Mouse (Mus musculus) MEL (cell line): ENCODE results near the gene 4933407L21Rik.

ENCODE experiments used
- CTCF ChIP-seq, 3 experiments: IDR thresholded peaks in 2 of 3; conservative IDR thresholded peaks in 1 of 3; 2 replicates each; pipeline ENCODE4 v1.5.1; 2011 to 2012; ENCODE audit warnings: low read length in 3 of 3, low read depth in 2 of 3, mild to moderate bottlenecking in 2 of 3, improper control_type of control experiment in 1 of 3, inconsistent platforms in 1 of 3, mixed read lengths in 1 of 3, moderate library complexity in 1 of 3; ENCODE audit not compliant: control insufficient read depth in 1 of 3, insufficient read depth in 1 of 3, poor library complexity in 1 of 3, severe bottlenecking in 1 of 3
- E2F4 ChIP-seq: IDR thresholded peaks from 2 replicates; pipeline ENCODE4 v1.6.1; 2011; ENCODE audit warnings: low read depth, low read length, improper control_type of control experiment, borderline replicate concordance
- EP300 ChIP-seq, 2 experiments: IDR thresholded peaks; 2 replicates each; pipeline ENCODE4 v1.6.1; 2011; ENCODE audit warnings: improper control_type of control experiment in 2 of 2, low read length in 2 of 2, low read depth in 1 of 2, mild to moderate bottlenecking in 1 of 2
- GATA1 ChIP-seq: IDR thresholded peaks from 2 replicates; pipeline ENCODE4 v1.6.1; 2011; ENCODE audit warnings: low read depth, low read length, improper control_type of control experiment
- HCFC1 ChIP-seq: IDR thresholded peaks from 2 replicates; pipeline ENCODE4 v1.6.1; 2012; ENCODE audit warnings: low read depth, mild to moderate bottlenecking, inconsistent platforms, low read length, improper control_type of control experiment, moderate library complexity
- KAT2A ChIP-seq: conservative IDR thresholded peaks from 2 replicates; pipeline ENCODE4 v1.6.1; 2012; ENCODE audit warnings: low read depth, low read length, improper control_type of control experiment, inconsistent platforms
- MAX ChIP-seq: IDR thresholded peaks from 2 replicates; pipeline ENCODE4 v1.6.1; 2011; ENCODE audit warnings: low read length, improper control_type of control experiment
- NELFE ChIP-seq: IDR thresholded peaks from 2 replicates; pipeline ENCODE4 v1.6.1; 2011; ENCODE audit warnings: low read depth, low read length, improper control_type of control experiment
- NRF1 ChIP-seq: IDR thresholded peaks from 2 replicates; pipeline ENCODE4 v1.6.1; 2014; ENCODE audit warnings: low read depth, mild to moderate bottlenecking, inconsistent platforms, low read length, improper control_type of control experiment, moderate library complexity; ENCODE audit not compliant: poor library complexity, insufficient read depth, severe bottlenecking
- POLR2A ChIP-seq, 2 experiments: IDR thresholded peaks; 2 replicates each; pipeline ENCODE4 v1.6.1; 2011 to 2012; ENCODE audit warnings: low read length in 2 of 2, mild to moderate bottlenecking in 2 of 2, control low read depth in 1 of 2, improper control_type of control experiment in 1 of 2, low read depth in 1 of 2, moderate library complexity in 1 of 2; ENCODE audit not compliant: control insufficient read depth in 1 of 2, insufficient read depth in 1 of 2, poor library complexity in 1 of 2
- POLR2AphosphoS2 ChIP-seq: IDR thresholded peaks from 2 replicates; pipeline ENCODE4 v1.6.1; 2011; ENCODE audit warnings: low read length, improper control_type of control experiment
- SMC3 ChIP-seq: IDR thresholded peaks from 2 replicates; pipeline ENCODE4 v1.6.1; 2011; ENCODE audit warnings: low read depth, low read length, improper control_type of control experiment
- ZC3H11A ChIP-seq: IDR thresholded peaks from 2 replicates; pipeline ENCODE4 v1.6.1; 2012; ENCODE audit warnings: low read depth, mild to moderate bottlenecking, inconsistent platforms, low read length, improper control_type of control experiment

- TF ChIP-seq CTCF (IDR thresholded peaks at IDR 0.05 in 2 of 3, conservative IDR thresholded peaks at IDR 0.05 in 1 of 3; ENCODE audit: control insufficient read depth in 1 of 3, insufficient read depth in 1 of 3, low read depth in 2 of 3, low read length in 3 of 3, poor library complexity in 1 of 3, severe bottlenecking in 1 of 3) (no peak), HCFC1 (no peak), KAT2A (no peak), EP300 (IDR thresholded peaks at IDR 0.05; ENCODE audit: low read depth in 1 of 2, low read length in 2 of 2) (no peak), E2F4 (no peak), NRF1 (no peak), NELFE (no peak), MAX (no peak), SMC3 (no peak), GATA1 (no peak), ZC3H11A (no peak), POLR2AphosphoS2 (no peak), POLR2A (IDR thresholded peaks at IDR 0.05; ENCODE audit: control insufficient read depth in 1 of 2, insufficient read depth in 1 of 2, low read depth in 1 of 2, low read length in 2 of 2, poor library complexity in 1 of 2) (no peak)
Measured at GRCm38 (mm10) chr1:85928057-85928687, at the start of gene 4933407L21Rik.
